Mouse (Mus musculus) embryonic facial prominence, embryonic 14.5 days (tissue): ENCODE measurements at regions not wholly inside any gene's neighbourhood (a gene's known extent, or its start where the extent isn't known, plus 50 kb on each side); places are given as distances from the start of the nearest gene placed in this dataset.
A peak's percentile ranks its signal among the peaks of the same experiment; 100 is the strongest.

Source experiments
- ATAC-seq: fragments of 200-750 bp; cut with Nextera tagmentation; 2 replicates; pipeline ENCODE4 v1.8.0; 2017; ENCODE audit warnings: low read depth, moderate number of reproducible peaks, moderate TSS enrichment
- DNase-seq: peaks from one replicate; pipeline ENCODE4 v3.0.0-alpha.2; 2015; ENCODE audit warnings: low spot score
- H3K27ac ChIP-seq: fragments of 300-500 bp; sonication (generic); replicated peaks from 2 replicates; pipeline ENCODE4 v1.5.1; 2014; ENCODE audit warnings: low read depth, mild to moderate bottlenecking, low read length, moderate library complexity
- H3K27me3 ChIP-seq: fragments of 300-500 bp; sonication (generic); replicated peaks from 2 replicates; pipeline ENCODE4 v1.6.1; 2014; ENCODE audit warnings: low read length; ENCODE audit not compliant: control insufficient read depth, insufficient read depth
- H3K36me3 ChIP-seq: fragments of 300-500 bp; sonication (generic); 2 replicates; pipeline ENCODE4 v1.6.1; 2014; ENCODE audit warnings: low read length, mixed read lengths; ENCODE audit not compliant: control insufficient read depth, insufficient read depth
- H3K4me1 ChIP-seq: fragments of 300-500 bp; sonication (generic); 2 replicates; pipeline ENCODE4 v1.6.1; 2014; ENCODE audit warnings: antibody characterized with exemption, low read length; ENCODE audit not compliant: control insufficient read depth, insufficient read depth
- H3K4me2 ChIP-seq: fragments of 300-500 bp; sonication (generic); 2 replicates; pipeline ENCODE4 v1.6.1; 2014; ENCODE audit warnings: low read depth, mild to moderate bottlenecking, low read length, moderate library complexity, mixed read lengths
- H3K4me3 ChIP-seq: fragments of 300-500 bp; sonication (generic); 2 replicates; pipeline ENCODE4 v1.5.1; 2014; ENCODE audit warnings: low read depth, mild to moderate bottlenecking, low read length
- H3K9ac ChIP-seq: fragments of 300-500 bp; sonication (generic); 2 replicates; pipeline ENCODE4 v1.6.1; 2014; ENCODE audit warnings: low read depth, mild to moderate bottlenecking, low read length, moderate library complexity, mixed read lengths
- H3K9me3 ChIP-seq: fragments of 300-500 bp; sonication (generic); 2 replicates; pipeline ENCODE4 v1.6.1; 2016; ENCODE audit warnings: low read length; ENCODE audit not compliant: control insufficient read depth
- WGBS: fragments of 180-500 bp; shearing (Covaris S2); extraction: QIAGEN DNeasy Blood & Tissue Kit; methylation state at CpG from one replicate; pipeline ENCODE4 v1.1.7; 2014; 5-methylcytosine and 5-hydroxymethylcytosine counted together

DNA sequence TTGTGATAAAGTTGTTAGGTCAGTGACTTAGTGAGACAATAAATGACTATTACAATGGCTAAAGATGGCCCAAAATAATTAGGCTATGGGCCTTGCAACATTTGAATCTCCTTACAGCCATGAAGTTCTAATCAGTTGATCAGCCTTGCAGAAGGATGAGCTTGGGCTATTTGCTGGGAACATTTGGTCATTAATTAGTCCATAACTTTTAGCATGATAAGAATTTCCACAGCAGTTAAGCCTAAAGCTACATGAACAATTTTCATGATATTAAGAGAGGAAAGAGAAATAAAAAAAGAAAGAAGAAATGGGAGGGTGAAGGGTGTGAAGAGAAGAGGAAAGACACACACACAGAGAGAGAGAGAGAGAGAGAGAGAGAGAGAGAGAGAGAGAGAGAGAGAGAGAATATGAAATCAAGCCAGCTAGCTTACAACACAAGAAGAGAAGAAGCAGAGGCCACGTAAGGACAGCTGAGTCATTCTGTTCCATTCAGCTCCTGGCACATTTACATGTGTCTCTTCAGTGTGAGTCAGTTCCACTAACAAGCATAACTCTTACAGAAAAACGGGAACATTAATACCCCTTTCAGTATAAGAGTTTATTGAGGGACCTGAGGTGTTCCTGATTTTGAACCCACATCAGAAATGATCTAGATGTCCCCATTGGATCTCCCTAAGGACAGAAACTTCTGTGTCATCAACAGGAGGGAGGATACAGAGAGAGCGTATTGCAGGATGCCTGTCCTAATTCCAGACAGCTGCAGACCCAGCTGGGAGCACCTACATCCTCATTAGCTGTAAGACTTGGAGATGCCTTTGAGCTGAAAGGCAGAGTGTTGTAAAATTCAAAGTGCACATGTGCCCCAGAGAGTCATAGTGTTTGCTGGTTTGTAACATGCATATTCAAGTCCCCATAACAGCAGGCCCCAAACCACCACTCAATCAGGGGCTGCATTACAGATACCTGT, 487.6 kb upstream of the Vstm2a start:
- Histone ChIP-seq H3K4me2 (no peak overlapping the region), H3K4me3 (no peak overlapping the region), H3K36me3 (no peaks in the 10 kb centered on the region), H3K27ac (no peak overlapping the region), H3K4me1 (no peaks in the 10 kb centered on the region), H3K27me3 (no peaks in the 10 kb centered on the region), H3K9me3 (no peaks in the 10 kb centered on the region), H3K9ac (no peak overlapping the region)
- DNase-seq, result peak; percentile 10
- WGBS, result 56% methylated on average over 3 of the region's 3 CpGs
- no peak for ATAC-seq
